ENCODE assay signal across 8 mouse cellular contexts in the genomic region with DNA sequence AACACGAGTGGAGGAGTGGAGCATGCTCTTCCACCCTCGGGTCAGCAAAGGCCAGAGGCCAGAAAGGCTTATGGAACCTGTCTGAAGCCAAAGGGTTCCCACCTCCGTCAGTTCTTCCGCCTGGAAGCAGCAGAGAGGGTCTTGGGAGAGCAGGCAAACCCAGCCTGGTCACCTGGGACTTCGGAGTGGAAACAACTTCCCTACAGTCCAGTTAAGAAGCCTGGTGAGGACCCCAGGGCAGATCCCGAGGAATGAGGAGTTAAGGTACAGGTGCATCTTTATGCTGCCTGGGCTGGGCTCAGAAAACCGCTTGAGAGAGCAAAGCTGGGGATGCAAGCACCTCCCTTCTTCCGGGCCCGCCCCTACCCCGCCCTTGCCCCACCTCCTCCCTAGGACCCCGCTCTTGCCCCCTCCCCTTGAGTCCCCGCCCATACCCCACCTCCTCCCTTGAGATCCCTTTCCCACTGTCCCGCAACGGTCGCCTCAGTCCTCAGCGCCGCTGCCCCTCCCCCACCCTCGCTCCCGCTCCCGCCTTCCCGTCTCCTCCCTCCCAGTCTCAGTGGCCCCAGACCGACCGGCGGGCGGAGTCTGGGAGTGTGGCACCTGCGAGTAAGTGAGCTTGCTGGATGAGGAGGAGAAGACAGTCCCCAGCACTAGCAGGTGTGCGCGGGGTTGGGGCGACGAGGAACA. TPM values are rescaled to one million over a fixed set of nuclear protein-coding genes. Genes with fewer than 3 reads are reported as not detected.
A peak's percentile ranks its signal among the peaks of the same experiment; 100 is the strongest.
DNase-seq lines count a peak whose midpoint lies in the region; ATAC-seq and TF ChIP-seq lines count a peak whose summit lies in the region.

A gene (plus strand): TSS at position 450 of the 690 bp plus-strand sequence.

- peak within 1 kb of the TSS; percentile 63 for H3K4me3 ChIP-seq in layer of hippocampus, adult 2 months
- H3K4me3 ChIP-seq in hindbrain, embryonic 13.5 days = peak within 1 kb of the TSS; percentile 55
- H3K4me3 ChIP-seq in small intestine, adult 2 months (ENCODE audit: low read depth, low read length) = peak within 1 kb of the TSS; percentile 59

- intact Hi-C loops in left cerebral cortex, postnatal 10 days (cut with DNase I) = no loop called here

- TF ChIP-seq CTCF in layer of hippocampus, adult 2 months (conservative IDR thresholded peaks at IDR 0.05) = no peak
- no peak for TF ChIP-seq CTCF in small intestine, adult 2 months (IDR thresholded peaks at IDR 0.05; ENCODE audit: extremely low read depth, insufficient read length, insufficient replicate concordance, low read depth, low read length)

- no peaks in the 10 kb centered on the region for H3K36me3 ChIP-seq in hindbrain, embryonic 13.5 days
- no peaks in the 10 kb centered on the region for H3K36me3 ChIP-seq in small intestine, adult 2 months (ENCODE audit: control insufficient read depth, insufficient read depth, low read length)

- TF ChIP-seq POLR2A in small intestine, adult 2 months (IDR thresholded peaks at IDR 0.05; ENCODE audit: low read depth, low read length) = no peak

- no peaks in the 10 kb centered on the region for H3K27me3 ChIP-seq in hindbrain, embryonic 13.5 days
- no peaks in the 10 kb centered on the region for H3K27me3 ChIP-seq in small intestine, adult 2 months (ENCODE audit: control insufficient read depth, insufficient read depth, low read length)

- peak within 1 kb of the TSS; percentile 77 for H3K4me2 ChIP-seq in hindbrain, embryonic 13.5 days

- peak within 1 kb of the TSS; percentile 74 for H3K9ac ChIP-seq in hindbrain, embryonic 13.5 days

- peaks cover 52% of the 10 kb centered on the region for H3K4me1 ChIP-seq in hindbrain, embryonic 13.5 days (replicated peaks)
- peaks cover 8% of the 10 kb centered on the region for H3K4me1 ChIP-seq in small intestine, adult 2 months (ENCODE audit: control insufficient read depth, insufficient read depth, insufficient read length, low read length)

- WGBS in hindbrain, embryonic 13.5 days = under 1% methylated on average over 29 of the region's 30 CpGs
- WGBS in small intestine, adult 2 months = 4% methylated on average over 28 of the region's 30 CpGs

- peak; percentile 76 for ATAC-seq in hindbrain, embryonic 13.5 days (ENCODE audit: low FRiP score)
- peak; percentile 47 for ATAC-seq in megakaryocyte, adult 5-6 weeks (ENCODE audit: poor library complexity, severe bottlenecking)

- H3K9me3 ChIP-seq in hindbrain, embryonic 13.5 days = no peaks in the 10 kb centered on the region

- no peak within 1 kb of the TSS for H3K27ac ChIP-seq in layer of hippocampus, adult 2 months
- peak within 1 kb of the TSS; percentile 14; the same call in 1 of the 2 replicates for H3K27ac ChIP-seq in hindbrain, embryonic 13.5 days
- H3K27ac ChIP-seq in small intestine, adult 2 months (ENCODE audit: insufficient read depth, low read depth, low read length) = no peak within 1 kb of the TSS

- DNase-seq in layer of hippocampus, adult 2 months (ENCODE audit: low spot score in 2 of 2) = peak; percentile 14 to 42
- DNase-seq in layer of hippocampus, adult 9-10 months (ENCODE audit: low spot score) = no peak
- peak; percentile 88 for DNase-seq in cerebellum, adult 11-12 months
- DNase-seq in forelimb bud, embryonic 11.5 days (ENCODE audit: low read depth, low spot score) = peak; percentile 77
- peak in 1 of 2 experiments; percentile 71 for DNase-seq in left cerebral cortex, postnatal 10 days (ENCODE audit: extremely low spot score in 1 of 2, low spot score in 2 of 2)

RNA-seq across cellular contexts. Expression of the gene that starts here (rescaled TPM):
- 100 to 1,000 TPM; 225 to 238 TPM for total RNA-seq in layer of hippocampus, adult 2 months (2021)
- 119 and 125 TPM in 2 replicates for polyA plus RNA-seq in hindbrain, embryonic 13.5 days (2015; fragmentation: Nextera tagmentation; extraction: Ambion mirVana)
- total RNA-seq in left cerebral cortex, postnatal 10 days (2021) = 100 to 1,000 TPM; 280 to 298 TPM
- total RNA-seq in megakaryocyte, adult 5-6 weeks (2015) = 7.2 and 10.1 TPM in 2 replicates
- total RNA-seq in megakaryocyte, adult 5-6 weeks (2017) = 26.4 and 32.3 TPM in 2 replicates
- polyA plus RNA-seq in small intestine, adult 2 months (2012; rRNA removed) = 6.3 and 11.2 TPM in 2 replicates

Comparison
In these comparisons a context has a peak if more than half of its experiments do, and no peak if none do; other contexts are left out.
1. RNA of the gene that starts here (total RNA-seq): 280 to 298 TPM in left cerebral cortex, postnatal 10 days and 225 to 238 TPM in layer of hippocampus, adult 2 months; 7.2 to 32.3 TPM in megakaryocyte, adult 5-6 weeks; every median in the first group is over 4 times any median in the second.
2. Peak in every context shown above with its lines, with median percentiles within 50 percentile points of each other: H3K4me3 ChIP-seq.